Mouse (Mus musculus) hindbrain, embryonic 14.5 days (tissue): ENCODE results near the gene Crlf2. TPM values are rescaled to one million over a fixed set of nuclear protein-coding genes. Genes with fewer than 3 reads are reported as not detected.
A peak's percentile ranks its signal among the peaks of the same experiment; 100 is the strongest.

ENCODE experiments used
- ATAC-seq: fragments of 200-750 bp; cut with Nextera tagmentation; 2 replicates; pipeline ENCODE4 v1.8.0; 2017; ENCODE audit warnings: moderate number of reproducible peaks, mild to moderate bottlenecking, moderate TSS enrichment, moderate library complexity; ENCODE audit not compliant: low FRiP score
- DNase-seq: peaks from one replicate; pipeline ENCODE4 v3.0.0-alpha.2; 2015; ENCODE audit warnings: low spot score
- H3K27ac ChIP-seq: fragments of 300-500 bp; sonication (generic); 2 replicates; pipeline ENCODE4 v1.5.1; 2014; ENCODE audit warnings: mild to moderate bottlenecking, moderate library complexity
- H3K27me3 ChIP-seq: fragments of 300-500 bp; sonication (generic); 2 replicates; pipeline ENCODE4 v1.6.1; 2014; ENCODE audit warnings: mild to moderate bottlenecking, low read length, mixed read lengths; ENCODE audit not compliant: control insufficient read depth, insufficient read depth
- H3K36me3 ChIP-seq: fragments of 300-500 bp; sonication (generic); replicated peaks from 2 replicates; pipeline ENCODE4 v1.6.1; 2014; ENCODE audit not compliant: control insufficient read depth, insufficient read depth
- H3K4me1 ChIP-seq: fragments of 300-500 bp; sonication (generic); replicated peaks from 2 replicates; pipeline ENCODE4 v1.6.1; 2014; ENCODE audit warnings: antibody characterized with exemption, low read length, mixed read lengths; ENCODE audit not compliant: control insufficient read depth, insufficient read depth
- H3K4me2 ChIP-seq: fragments of 300-500 bp; sonication (generic); replicated peaks from 2 replicates; pipeline ENCODE4 v1.6.1; 2014; ENCODE audit warnings: mild to moderate bottlenecking, moderate library complexity
- H3K4me3 ChIP-seq: fragments of 300-500 bp; sonication (generic); replicated peaks from 2 replicates; pipeline ENCODE4 v1.5.1; 2014; ENCODE audit warnings: mild to moderate bottlenecking, low read length
- H3K9ac ChIP-seq: fragments of 300-500 bp; sonication (generic); 2 replicates; pipeline ENCODE4 v1.6.1; 2014
- H3K9me3 ChIP-seq: fragments of 300-500 bp; sonication (generic); 2 replicates; pipeline ENCODE4 v1.6.1; 2016; ENCODE audit warnings: low read length; ENCODE audit not compliant: control insufficient read depth
- WGBS: fragments of 180-500 bp; shearing (Covaris S2); extraction: QIAGEN DNeasy Blood & Tissue Kit; methylation state at CpG from one replicate; pipeline ENCODE4 v1.1.7; 2014; 5-methylcytosine and 5-hydroxymethylcytosine counted together
- polyA plus RNA-seq: library from polyadenylated mRNA; unstranded; fragments of >200 nt; fragmentation: Nextera tagmentation; extraction: Ambion mirVana; gene quantifications from 2 replicates; pipeline ENCODE4 v1.2.1, GENCODE M21; 2014

The Crlf2 gene
- polyA plus RNA-seq, 1 experiment from 2014 or later = 13.5 TPM

GRCm38 (mm10) chr5:109556591-109557320 lies 2.0 kb downstream of the Crlf2 start:
- Histone ChIP-seq H3K36me3 (no peaks in the 10 kb centered on the region), H3K4me1 (no peaks in the 10 kb centered on the region), H3K27ac (peak overlapping the region; percentile 96), H3K9ac (peak overlapping the region; percentile 28), H3K4me3 (peak overlapping the region; percentile 53), H3K27me3 (no peaks in the 10 kb centered on the region), H3K4me2 (peak overlapping the region; percentile 47), H3K9me3 (peaks cover 59% of the 10 kb centered on the region)
- WGBS = 9% methylated on average over 40 of the region's 40 CpGs
- DNase-seq = peak; percentile 92
- peak; percentile 69 for ATAC-seq

GRCm38 (mm10) chr5:109555676-109556571 lies 2.9 kb downstream of the Crlf2 start:
- DNase-seq (no peak), ATAC-seq (no peak)
- Histone ChIP-seq H3K9me3 (peaks cover 66% of the 10 kb centered on the region), H3K27me3 (no peaks in the 10 kb centered on the region), H3K36me3 (no peaks in the 10 kb centered on the region), H3K4me3 (peak overlapping the region; percentile 53), H3K4me2 (peak overlapping the region; percentile 47), H3K27ac (peak overlapping the region; percentile 96), H3K9ac (no peak overlapping the region), H3K4me1 (no peaks in the 10 kb centered on the region)
- 78% methylated on average over 52 of the region's 54 CpGs for WGBS

DNA sequence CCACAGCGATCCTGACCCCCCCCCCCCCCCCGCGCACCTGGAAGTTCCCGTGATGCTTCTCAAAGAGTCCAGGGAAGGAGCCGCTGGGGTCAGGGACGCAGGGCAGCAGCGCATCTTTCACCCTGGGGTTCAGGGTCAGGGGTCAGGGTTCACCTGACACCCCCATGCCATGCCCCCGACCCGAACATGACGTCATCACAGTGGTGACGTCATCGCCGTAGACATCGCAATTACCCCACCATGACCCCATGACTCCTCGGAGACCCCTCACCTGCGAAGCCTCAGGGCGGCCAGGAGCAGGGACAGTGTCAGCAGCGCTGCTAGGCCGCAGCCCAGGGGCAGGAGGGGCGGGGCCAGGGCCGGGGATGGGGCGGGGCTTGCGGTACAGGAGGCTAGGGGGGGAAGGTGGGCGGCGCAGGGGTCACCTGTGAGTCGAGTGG lies 3.5 kb downstream of the Crlf2 start:
- Histone ChIP-seq H3K4me2 (no peak overlapping the region), H3K9me3 (peaks cover 66% of the 10 kb centered on the region), H3K27me3 (no peaks in the 10 kb centered on the region), H3K4me1 (no peaks in the 10 kb centered on the region), H3K36me3 (no peaks in the 10 kb centered on the region), H3K27ac (no peak overlapping the region), H3K9ac (no peak overlapping the region), H3K4me3 (no peak overlapping the region)
- WGBS = 85% methylated on average over 22 of the region's 26 CpGs
- ATAC-seq = no peak
- no peak for DNase-seq

DNA sequence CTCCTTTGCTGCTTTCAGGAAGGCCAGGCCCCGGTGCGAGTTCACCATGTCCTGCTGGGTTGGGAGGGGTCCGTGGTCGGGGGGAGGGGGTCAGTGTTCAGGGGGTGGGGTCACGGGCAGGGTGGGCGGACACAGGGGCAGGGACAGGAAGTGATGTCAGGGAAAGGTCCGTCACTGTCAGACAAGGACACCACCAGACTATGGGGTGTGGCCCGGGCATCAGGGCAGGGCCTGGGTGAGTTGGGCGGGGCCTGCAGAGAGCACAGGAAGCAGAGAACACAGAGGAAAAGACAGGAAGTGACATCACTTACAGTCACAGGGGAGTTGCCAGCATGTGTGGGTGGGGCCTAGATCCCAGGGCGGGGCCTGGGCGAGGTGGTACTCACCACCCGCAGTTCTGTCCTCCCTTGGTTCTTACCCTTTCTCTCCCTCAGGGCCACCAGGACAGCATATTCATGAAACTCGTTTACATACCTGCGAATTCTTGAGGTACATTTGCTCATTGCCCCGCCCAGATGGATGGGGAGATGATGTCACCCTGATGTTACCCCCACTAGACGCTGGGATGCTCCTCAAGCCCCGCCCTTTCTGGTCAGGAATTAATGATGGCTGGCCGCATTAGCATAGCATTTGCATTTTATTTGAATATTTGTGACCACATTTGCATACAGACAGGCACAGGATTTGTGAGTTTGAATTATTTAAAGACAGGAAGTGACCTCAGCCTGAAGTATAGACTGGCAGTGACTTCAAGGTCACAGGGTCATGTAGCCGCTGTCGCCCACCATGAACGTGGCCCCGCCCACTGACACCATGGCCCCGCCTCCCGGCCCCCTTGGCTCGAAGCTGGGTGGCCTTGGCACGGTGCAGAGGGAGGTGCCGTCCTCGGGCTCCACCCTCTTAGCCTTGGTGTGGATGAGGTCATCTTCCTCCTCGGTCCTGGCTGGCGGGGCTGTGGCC lies 4.4 kb downstream of the Crlf2 start:
- no peaks in the 10 kb centered on the region for H3K4me1 ChIP-seq
- no peaks in the 10 kb centered on the region for H3K27me3 ChIP-seq
- H3K9ac ChIP-seq = no peak overlapping the region
- H3K4me2 ChIP-seq = no peak overlapping the region
- H3K9me3 ChIP-seq = peaks cover 73% of the 10 kb centered on the region
- no peak for ATAC-seq
- no peaks in the 10 kb centered on the region for H3K36me3 ChIP-seq
- no peak overlapping the region for H3K4me3 ChIP-seq
- DNase-seq = no peak
- H3K27ac ChIP-seq = no peak overlapping the region
- 86% methylated on average over 30 of the region's 30 CpGs for WGBS

DNA sequence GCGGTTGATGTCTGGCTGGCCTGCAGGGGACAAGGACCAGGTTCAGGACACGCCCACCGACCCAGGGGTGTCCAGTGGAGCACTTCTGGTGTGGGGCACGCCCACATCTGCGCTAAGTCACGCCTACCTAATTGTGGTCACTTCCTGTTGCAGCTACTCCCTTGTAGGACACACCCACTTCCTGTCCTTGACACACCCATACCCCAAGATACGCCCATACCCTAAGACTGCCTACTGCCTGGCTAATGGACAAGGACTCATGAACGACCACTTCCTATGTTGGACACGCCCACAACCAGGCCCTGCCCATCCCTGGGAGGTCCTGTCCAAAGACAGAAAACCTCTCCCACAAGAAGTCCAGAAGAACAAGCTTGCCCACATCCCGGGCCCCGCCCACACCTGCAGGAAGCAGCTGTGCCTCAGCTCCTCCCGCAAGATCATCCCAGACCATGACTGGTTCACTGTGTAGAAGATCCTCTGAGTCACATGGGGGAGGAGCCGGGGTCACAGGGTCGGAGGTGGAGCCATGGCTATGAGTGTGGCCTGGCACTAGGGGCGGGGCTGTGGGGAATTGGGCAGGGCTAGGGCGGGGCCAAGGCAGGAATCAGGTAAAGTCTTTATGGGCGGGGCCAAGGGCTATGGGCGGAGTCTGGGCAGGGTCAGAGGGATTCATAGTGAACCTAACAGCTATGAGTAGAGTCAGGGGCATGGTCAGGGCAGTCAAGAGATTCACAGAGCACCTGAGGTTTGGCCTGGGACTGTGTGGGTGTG lies 5.4 kb downstream of the Crlf2 start:
- H3K27me3 ChIP-seq = no peaks in the 10 kb centered on the region
- H3K36me3 ChIP-seq = no peaks in the 10 kb centered on the region
- H3K27ac ChIP-seq = no peak overlapping the region
- H3K9ac ChIP-seq = no peak overlapping the region
- no peak overlapping the region for H3K4me2 ChIP-seq
- H3K9me3 ChIP-seq = peaks cover 73% of the 10 kb centered on the region
- DNase-seq (no peak), ATAC-seq (no peak)
- H3K4me3 ChIP-seq = no peak overlapping the region
- H3K4me1 ChIP-seq = no peaks in the 10 kb centered on the region
- WGBS = 70% methylated on average over 18 of the region's 18 CpGs

DNA sequence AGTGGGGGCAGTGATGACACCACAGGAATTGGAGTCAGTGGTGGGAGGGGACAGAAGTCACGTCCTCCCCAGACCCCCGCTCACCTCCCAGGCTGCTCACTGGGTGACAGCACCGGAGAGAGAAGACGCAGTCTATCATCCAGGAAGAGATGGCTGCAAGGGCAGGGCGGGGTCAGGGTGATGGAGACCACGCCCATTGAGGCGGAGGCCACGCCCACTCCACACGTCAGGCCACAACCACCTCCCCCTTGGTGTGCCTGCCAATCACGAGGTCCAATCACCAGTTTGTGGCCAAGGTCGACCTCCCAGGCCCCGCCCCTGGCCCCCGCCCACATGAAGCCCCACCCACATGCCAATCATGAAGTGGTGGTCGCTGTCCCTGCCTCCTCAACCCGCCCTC lies 6.3 kb downstream of the Crlf2 start:
- H3K4me3 ChIP-seq = no peak overlapping the region
- ATAC-seq = no peak
- no peak overlapping the region for H3K9ac ChIP-seq
- H3K9me3 ChIP-seq = peaks cover 73% of the 10 kb centered on the region
- DNase-seq = no peak
- whole genome bisulfite sequencing = 80% methylated on average over 13 of the region's 15 CpGs
- H3K27ac ChIP-seq = no peak overlapping the region
- no peak overlapping the region for H3K4me2 ChIP-seq
- H3K27me3 ChIP-seq = no peaks in the 10 kb centered on the region
- H3K4me1 ChIP-seq = no peaks in the 10 kb centered on the region
- no peaks in the 10 kb centered on the region for H3K36me3 ChIP-seq

- DNase-seq = no peak
Measured at GRCm38 (mm10) chr5:109552116-109552515, 6.7 kb downstream of the Crlf2 start.

GRCm38 (mm10) chr5:109551041-109551765 lies 7.6 kb downstream of the Crlf2 start:
- Histone ChIP-seq H3K4me2 (no peak overlapping the region), H3K9ac (no peak overlapping the region), H3K9me3 (peaks cover 72% of the 10 kb centered on the region), H3K27me3 (no peaks in the 10 kb centered on the region), H3K4me1 (no peaks in the 10 kb centered on the region), H3K4me3 (no peak overlapping the region), H3K27ac (no peak overlapping the region), H3K36me3 (no peaks in the 10 kb centered on the region)
- WGBS = 93% methylated on average over 25 of the region's 25 CpGs
- ATAC-seq (no peak), DNase-seq (no peak)

More at GRCm38 (mm10) chr5:109552116-109552515, 6.7 kb downstream of the Crlf2 start:
- Histone ChIP-seq H3K27me3 (no peaks in the 10 kb centered on the region), H3K4me2 (no peak overlapping the region), H3K27ac (no peak overlapping the region), H3K9me3 (peaks cover 75% of the 10 kb centered on the region), H3K36me3 (no peaks in the 10 kb centered on the region), H3K4me1 (no peaks in the 10 kb centered on the region), H3K4me3 (no peak overlapping the region), H3K9ac (no peak overlapping the region)
- 84% methylated on average over 12 of the region's 13 CpGs for WGBS
- no peak for ATAC-seq
